ENCODE assay signal across 13 mouse cellular contexts in genomic region chr11:89002068-89002467, GRCm38 (mm10). TPM values are rescaled to one million over a fixed set of nuclear protein-coding genes. Genes with fewer than 3 reads are reported as not detected.
A peak's percentile ranks its signal among the peaks of the same experiment; 100 is the strongest.
DNase-seq lines count a peak whose midpoint lies in the region; ATAC-seq and TF ChIP-seq lines count a peak whose summit lies in the region.
"Had no signal": no experiment of that assay in that cellular context is flagged by ENCODE, and none has a peak within 500 bp of the region (broad histone marks: within the 10 kb centered on the region; RNA-seq: fewer than 3 reads in every experiment).

No protein-coding gene starts in this region.

- H3K4me2 ChIP-seq in heart, postnatal 0 days (ENCODE audit: low read depth, low read length) = peak overlapping the region; percentile 78
- H3K4me2 ChIP-seq in liver, embryonic 12.5 days = peak overlapping the region; percentile 93
- H3K4me2 ChIP-seq: forebrain, embryonic 15.5 days had no signal

- TF ChIP-seq POLR2A in spleen, adult 2 months (IDR thresholded peaks at IDR 0.05; ENCODE audit: low read depth, low read length) = no peak

- 0 out of 2 replicates have a peak overlapping the region, but pooled peaks have one; percentile 46 for H3K27ac ChIP-seq in heart, postnatal 0 days (ENCODE audit: low read depth)
- H3K27ac ChIP-seq in spleen, adult 2 months (ENCODE audit: insufficient read depth, low read length) = no peak overlapping the region
- peak overlapping the region; percentile 68 for H3K27ac ChIP-seq in liver, embryonic 12.5 days
- H3K27ac ChIP-seq: forebrain, embryonic 15.5 days had no signal

- peak overlapping the region; percentile 30; the same call in 1 of the 2 replicates for H3K9ac ChIP-seq in heart, postnatal 0 days (replicated peaks; ENCODE audit: low read depth, low read length)
- H3K9ac ChIP-seq in liver, embryonic 12.5 days = peak overlapping the region; percentile 47
- H3K9ac ChIP-seq: forebrain, embryonic 15.5 days had no signal

- TF ChIP-seq EP300 in heart, postnatal 0 days (IDR thresholded peaks at IDR 0.05; ENCODE audit: low read depth) = no peak

- WGBS in heart, postnatal 0 days = 89% methylated on average over 5 of the region's 5 CpGs
- WGBS in spleen, adult 2 months = 65% methylated on average over 5 of the region's 5 CpGs
- WGBS in liver, embryonic 12.5 days (ENCODE audit: insufficient replicate concordance) = 76% methylated on average over 5 of the region's 5 CpGs

- DNase-seq in heart, postnatal 0 days (ENCODE audit: low spot score) = no peak
- DNase-seq in heart, postnatal 36 days = no peak
- DNase-seq in spleen, adult 2 months (ENCODE audit: low read depth in 1 of 2, low spot score in 2 of 2) = no peak
- no peak for DNase-seq in spleen, postnatal 4 days (ENCODE audit: low spot score in 2 of 2)
- DNase-seq in MN1 (ENCODE audit: low spot score) = no peak
- DNase-seq in urinary bladder, postnatal 10 days (ENCODE audit: low spot score) = no peak
- DNase-seq: cerebellum, adult 11 months; thymus, adult 2 months had no signal

- H3K36me3 ChIP-seq in heart, postnatal 0 days (replicated peaks; ENCODE audit: control insufficient read depth, insufficient read depth, low read length) = peaks cover 19% of the 10 kb centered on the region
- H3K36me3 ChIP-seq in spleen, adult 2 months (ENCODE audit: control insufficient read depth, insufficient read depth, low read length) = peaks cover 13% of the 10 kb centered on the region
- H3K36me3 ChIP-seq in liver, embryonic 12.5 days = peaks cover 48% of the 10 kb centered on the region
- H3K36me3 ChIP-seq: forebrain, embryonic 15.5 days had no signal

- peak overlapping the region; percentile 22 for H3K4me3 ChIP-seq in heart, postnatal 0 days (ENCODE audit: low read depth, low read length)
- 0 out of 2 replicates have a peak overlapping the region, but pooled peaks have one; percentile 9 for H3K4me3 ChIP-seq in spleen, adult 2 months (ENCODE audit: extremely low read depth, insufficient read depth, insufficient read length)
- H3K4me3 ChIP-seq in liver, embryonic 12.5 days = peak overlapping the region; percentile 29
- H3K4me3 ChIP-seq: forebrain, embryonic 15.5 days had no signal

- intact Hi-C loops in heart, postnatal 36 days (cut with DNase I) = no loop called here

- peaks cover 30% of the 10 kb centered on the region for H3K4me1 ChIP-seq in heart, postnatal 0 days (ENCODE audit: control insufficient read depth, insufficient read depth)
- H3K4me1 ChIP-seq in spleen, adult 2 months (ENCODE audit: control insufficient read depth, insufficient read depth, insufficient read length) = peaks cover 29% of the 10 kb centered on the region; the same call in 1 of the 2 replicates
- peaks cover 57% of the 10 kb centered on the region for H3K4me1 ChIP-seq in liver, embryonic 12.5 days

- no peak for TF ChIP-seq CTCF in heart, postnatal 0 days (IDR thresholded peaks at IDR 0.05; ENCODE audit: low read depth)
- TF ChIP-seq CTCF in spleen, adult 2 months (IDR thresholded peaks at IDR 0.05; ENCODE audit: extremely low read depth, insufficient read depth, insufficient read length, insufficient replicate concordance) = no peak

- H3K27me3 ChIP-seq in heart, postnatal 0 days (ENCODE audit: control insufficient read depth, insufficient read depth, low read length) = no peaks in the 10 kb centered on the region
- no peaks in the 10 kb centered on the region for H3K27me3 ChIP-seq in spleen, adult 2 months (ENCODE audit: control insufficient read depth, insufficient read depth, low read length)
- no peaks in the 10 kb centered on the region for H3K27me3 ChIP-seq in liver, embryonic 12.5 days (replicated peaks)

- H3K9me3 ChIP-seq in heart, postnatal 0 days (replicated peaks; ENCODE audit: control insufficient read depth, low read length) = no peaks in the 10 kb centered on the region
- no peaks in the 10 kb centered on the region for H3K9me3 ChIP-seq in liver, embryonic 12.5 days (replicated peaks)
- H3K9me3 ChIP-seq: forebrain, embryonic 15.5 days had no signal

- no peak for ATAC-seq in heart, postnatal 0 days (ENCODE audit: insufficient read depth, low read depth)
- no peak for ATAC-seq in liver, embryonic 12.5 days
- no peak for ATAC-seq in inflammation-experienced regulatory T-cells, adult 6 months
- ATAC-seq: forebrain, embryonic 15.5 days had no signal

RNA-seq across cellular contexts. Expression of gene Trim25, which starts 2.9 kb away (rescaled TPM):
- 7.8 and 10.5 TPM in 2 replicates for total RNA-seq in heart, postnatal 0 days (2014; rRNA removed; ENCODE audit: low replicate concordance)
- polyA plus RNA-seq in heart, postnatal 0 days (2015; fragmentation: Nextera tagmentation; extraction: Ambion mirVana) = 14.5 and 16.1 TPM in 2 replicates
- 10 to 100 TPM; 23.1 to 27.3 TPM for total RNA-seq in heart, postnatal 36 days (2021)
- polyA plus RNA-seq in spleen, adult 2 months (2012; rRNA removed) = 41.5 and 67.0 TPM in 2 replicates
- 23.1 and 25.9 TPM in 2 replicates for polyA plus RNA-seq in liver, embryonic 12.5 days (2016; fragmentation: Nextera tagmentation; extraction: Ambion mirVana)
- polyA plus RNA-seq in inflammation-experienced regulatory T-cells, adult 6 months (2017; shearing (Covaris generic)) = 10 to 100 TPM in 2 of 3 experiments, 1 to 10 TPM in 1; 9.6 to 11.3 (median 10.1) TPM

RNA-seq across cellular contexts. Expression of gene Coil, which starts 32.0 kb away (rescaled TPM):
- total RNA-seq in heart, postnatal 0 days (2014; rRNA removed; ENCODE audit: low replicate concordance) = 5.3 and 8.5 TPM in 2 replicates
- polyA plus RNA-seq in heart, postnatal 0 days (2015; fragmentation: Nextera tagmentation; extraction: Ambion mirVana) = 4.6 and 5.3 TPM in 2 replicates
- 1 to 10 TPM; 4.9 TPM for total RNA-seq in heart, postnatal 36 days (2021)
- 3.9 and 4.0 TPM in 2 replicates for polyA plus RNA-seq in spleen, adult 2 months (2012; rRNA removed)
- 9.3 and 9.7 TPM in 2 replicates for polyA plus RNA-seq in liver, embryonic 12.5 days (2016; fragmentation: Nextera tagmentation; extraction: Ambion mirVana)
- polyA plus RNA-seq in inflammation-experienced regulatory T-cells, adult 6 months (2017; shearing (Covaris generic)) = 1 to 10 TPM; 5.3 to 8.3 (median 7.7) TPM

RNA-seq across cellular contexts. Expression of gene Elobl, which starts 35.3 kb away (rescaled TPM):
- not detected in 2 replicates for total RNA-seq in heart, postnatal 0 days (2014; rRNA removed; ENCODE audit: low replicate concordance)
- polyA plus RNA-seq in heart, postnatal 0 days (2015; fragmentation: Nextera tagmentation; extraction: Ambion mirVana) = not detected in 2 replicates
- total RNA-seq in heart, postnatal 36 days (2021) = not detected
- polyA plus RNA-seq in spleen, adult 2 months (2012; rRNA removed) = 0.31 and 0.75 TPM in 2 replicates
- not detected in 2 replicates for polyA plus RNA-seq in liver, embryonic 12.5 days (2016; fragmentation: Nextera tagmentation; extraction: Ambion mirVana)
- 1 to 10 TPM in 1 of 3 experiments, not detected in 2; 1.8 TPM for polyA plus RNA-seq in inflammation-experienced regulatory T-cells, adult 6 months (2017; shearing (Covaris generic))
- total RNA-seq: left cerebral cortex, postnatal 25 days had no signal
- polyA plus RNA-seq: forebrain, embryonic 15.5 days; neural tube, embryonic 11.5 days had no signal

RNA-seq across cellular contexts. Expression of gene Scpep1, which starts 46.8 kb away (rescaled TPM):
- total RNA-seq in heart, postnatal 0 days (2014; rRNA removed; ENCODE audit: low replicate concordance) = 36.0 and 44.6 TPM in 2 replicates
- 36.9 and 41.4 TPM in 2 replicates for polyA plus RNA-seq in heart, postnatal 0 days (2015; fragmentation: Nextera tagmentation; extraction: Ambion mirVana)
- total RNA-seq in heart, postnatal 36 days (2021) = 10 to 100 TPM; 19.2 to 21.7 TPM
- 15.3 and 17.4 TPM in 2 replicates for polyA plus RNA-seq in spleen, adult 2 months (2012; rRNA removed)
- 40.4 and 42.2 TPM in 2 replicates for polyA plus RNA-seq in liver, embryonic 12.5 days (2016; fragmentation: Nextera tagmentation; extraction: Ambion mirVana)
- polyA plus RNA-seq in inflammation-experienced regulatory T-cells, adult 6 months (2017; shearing (Covaris generic)) = 10 to 100 TPM; 22.4 to 42.1 (median 22.8) TPM
